Mouse (Mus musculus) G1E (cell line): Measurements from ENCODE around the gene Il12rb1.

Experiments used
- CTCF ChIP-seq: IDR thresholded peaks from 2 replicates; pipeline ENCODE4 v1.5.1; 2012; ENCODE audit warnings: low read depth, low read length, inconsistent platforms, mixed read lengths
- GATA1 ChIP-seq: IDR thresholded peaks from 2 replicates; pipeline ENCODE4 v1.6.1; 2012; ENCODE audit warnings: borderline replicate concordance, low read length, inconsistent platforms, mixed read lengths
- GATA2 ChIP-seq: IDR thresholded peaks from 2 replicates; pipeline ENCODE4 v1.6.1; 2012; ENCODE audit warnings: low read depth, low read length, inconsistent platforms, borderline replicate concordance
- POLR2AphosphoS5 ChIP-seq: IDR thresholded peaks from 2 replicates; pipeline ENCODE4 v1.6.1; 2012; ENCODE audit warnings: low read depth, low read length, inconsistent platforms; ENCODE audit not compliant: insufficient replicate concordance
- TAL1 ChIP-seq: conservative IDR thresholded peaks from 2 replicates; pipeline ENCODE4 v1.6.1; 2012; ENCODE audit warnings: low read depth, low read length, inconsistent platforms, mixed read lengths

DNA sequence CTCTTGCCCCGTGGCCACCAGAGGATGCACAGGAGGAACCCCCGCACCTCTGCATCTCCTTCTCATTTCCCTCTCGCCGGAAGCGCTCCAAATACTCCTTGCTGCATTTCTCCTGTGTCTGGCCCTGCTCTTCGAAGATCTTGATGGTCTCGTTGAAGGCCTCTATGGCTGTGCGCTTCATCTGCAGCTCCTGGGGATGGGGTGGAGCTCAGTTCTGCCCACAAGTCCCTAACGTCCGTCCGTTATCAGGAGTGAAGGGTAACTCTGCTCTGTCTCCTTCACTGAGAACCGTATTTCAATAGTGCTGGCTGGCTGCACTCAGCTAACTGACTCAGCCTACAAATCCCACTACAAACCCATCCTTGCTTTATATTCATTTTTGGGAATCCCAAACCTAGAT lies 38.4 kb upstream of the Il12rb1 start:
- no peak for TF ChIP-seq GATA1
- TF ChIP-seq CTCF = no peak
- TF ChIP-seq TAL1 = no peak
- TF ChIP-seq GATA2 = no peak
- TF ChIP-seq POLR2AphosphoS5 = no peak
